Mouse (Mus musculus) small intestine, adult 10 weeks (tissue): Measurements from ENCODE around the gene Dkc1. TPM values are rescaled to one million over a fixed set of nuclear protein-coding genes. Genes with fewer than 3 reads are reported as not detected.

Experiments used
- polyA plus RNA-seq: library from polyadenylated mRNA; stranded (reverse); fragments of 350-450 nt; fragmentation: Illumina TruSeq; extraction: RNeasy Lipid Tissue Mini Kit (QIAGEN cat#74804); gene quantifications from one replicate; pipeline ENCODE4 v1.2.3, GENCODE M21; 2014; ENCODE audit warnings: low replicate concordance

Dkc1 gene
- polyA plus RNA-seq, result 45.8 TPM

DNA sequence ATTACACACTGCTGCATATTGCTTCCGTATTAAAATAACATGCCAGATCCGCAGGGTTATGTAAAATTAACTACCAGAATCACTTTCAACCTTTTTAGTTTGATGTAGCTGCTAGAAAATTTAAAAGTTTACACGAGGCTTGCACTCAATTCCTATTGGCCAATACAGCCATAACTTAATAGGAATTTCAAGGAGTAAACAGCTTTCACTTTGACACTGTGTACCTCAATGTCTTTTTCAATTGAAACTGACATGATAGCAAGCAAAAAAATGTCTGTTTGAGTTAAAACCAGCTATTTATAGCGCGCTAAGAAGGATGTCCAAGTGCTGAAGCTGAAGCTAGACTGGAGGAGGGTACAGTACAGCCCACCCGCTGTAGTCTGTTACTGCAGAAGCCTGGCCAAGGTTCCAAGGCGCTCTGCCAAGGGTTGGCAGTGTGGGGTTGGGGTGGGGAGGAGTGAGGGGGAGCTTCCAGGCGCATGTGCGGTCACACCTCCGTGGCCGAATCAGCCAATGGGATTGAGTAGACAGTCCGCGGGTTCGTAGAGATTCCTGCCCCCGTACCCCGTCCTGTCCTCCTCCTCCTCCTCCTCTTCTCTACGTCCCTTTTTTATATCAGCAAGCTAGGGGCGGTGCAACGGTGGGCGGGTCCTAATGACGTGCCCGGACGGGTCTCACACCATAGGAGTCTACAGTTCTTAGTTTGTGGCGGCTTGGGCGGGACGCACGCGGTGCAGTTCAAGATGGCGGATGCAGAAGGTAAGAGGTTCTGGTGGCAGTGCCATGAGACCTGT lies at the start of gene Dkc1:
Dkc1 (plus strand) TSS at position 486 of the 794 bp plus-strand sequence.

DNA sequence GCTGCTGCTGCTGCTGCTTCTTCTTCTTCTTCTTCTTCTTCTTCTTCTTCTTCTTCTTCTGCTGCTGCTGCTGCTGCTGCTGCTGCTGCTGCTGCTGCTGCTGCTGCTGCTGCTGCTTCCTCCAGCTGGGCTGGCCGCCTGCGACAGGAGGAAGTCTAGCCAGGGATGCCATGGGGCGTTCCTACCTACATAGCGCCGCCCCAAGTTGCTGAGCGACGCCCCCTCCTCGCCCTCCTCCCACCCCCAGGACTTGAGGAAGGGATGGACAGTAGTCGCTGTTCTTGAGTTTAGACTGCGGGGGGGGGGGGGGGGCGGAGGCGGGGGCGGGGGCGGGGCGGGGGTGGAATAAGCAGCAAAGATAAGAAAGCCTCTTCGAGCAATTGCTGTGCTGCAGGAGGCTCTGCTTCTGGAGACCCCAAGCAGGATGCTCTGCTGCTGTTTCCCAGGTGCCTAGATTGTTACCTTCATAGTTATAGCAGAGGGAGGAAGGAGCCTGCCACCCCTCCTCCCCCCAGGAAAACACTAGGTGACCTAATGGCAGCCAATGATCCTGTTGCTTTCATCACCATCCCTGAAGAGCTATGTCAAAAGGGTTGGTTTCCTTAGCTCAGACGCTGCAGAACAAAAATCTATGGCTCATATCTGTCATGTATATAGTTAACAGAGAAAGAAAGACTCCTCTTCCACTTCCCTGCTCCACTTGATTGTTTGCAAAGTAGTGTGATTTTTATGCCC lies 10.7 kb upstream of the Dkc1 start, which contains the start of gene Gab3:
Gab3 (minus strand) TSS at position 685 of the 735 bp plus-strand sequence.

DNA sequence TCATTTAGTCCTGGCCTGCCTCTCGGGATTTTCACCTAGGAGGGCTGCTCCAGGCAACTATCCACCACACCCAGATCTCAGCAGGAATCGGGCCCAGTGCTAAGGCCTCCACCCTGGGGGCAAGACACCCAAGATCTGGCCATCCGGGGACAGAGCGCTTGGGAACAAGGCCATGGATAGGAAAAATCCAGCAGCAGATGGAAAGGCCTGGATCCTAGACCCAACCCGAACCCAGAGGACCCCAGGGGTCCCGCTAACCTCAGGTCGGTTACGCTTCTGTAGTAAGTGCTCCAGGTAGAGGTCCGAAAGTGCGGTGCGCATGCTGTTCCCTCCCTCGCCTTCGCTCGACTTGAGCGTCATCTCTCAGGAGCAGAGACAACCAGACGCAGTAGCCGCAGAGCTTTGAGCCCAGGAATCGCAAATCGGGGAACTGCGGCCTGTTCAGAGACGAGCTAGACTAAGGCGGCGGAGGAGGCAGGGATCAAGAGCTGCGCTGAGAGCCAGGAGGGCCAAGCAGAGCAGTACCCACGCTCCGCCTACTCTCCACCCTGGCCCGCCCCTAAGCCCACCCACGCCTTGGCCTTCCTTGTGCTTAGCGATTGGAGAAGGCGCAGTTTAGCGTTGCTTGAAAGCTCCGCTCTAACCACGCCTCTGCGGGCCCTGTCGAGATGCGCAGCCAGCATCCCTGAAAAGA lies 35.0 kb downstream of the Dkc1 start, which contains the start of gene Mpp1:
Mpp1 (minus strand) TSS at position 550 of the 694 bp plus-strand sequence.

Other genes starting within 250 kb of the Dkc1 start
- gene Gab3, start 10.4 kb upstream of the Dkc1 start, polyA plus RNA-seq, result 1.4 TPM
- 326 TPM for gene Mpp1, start 35.2 kb downstream of the Dkc1 start, polyA plus RNA-seq
- not detected for gene Smim9, start 67.9 kb downstream of the Dkc1 start, polyA plus RNA-seq